Mouse (Mus musculus): ENCODE measurements around the gene Slc25a12. TPM values are rescaled to one million over a fixed set of nuclear protein-coding genes. Genes with fewer than 3 reads are reported as not detected.

Slc25a12 gene
- polyA plus RNA-seq, 1 experiment: 52.2 TPM

DNA sequence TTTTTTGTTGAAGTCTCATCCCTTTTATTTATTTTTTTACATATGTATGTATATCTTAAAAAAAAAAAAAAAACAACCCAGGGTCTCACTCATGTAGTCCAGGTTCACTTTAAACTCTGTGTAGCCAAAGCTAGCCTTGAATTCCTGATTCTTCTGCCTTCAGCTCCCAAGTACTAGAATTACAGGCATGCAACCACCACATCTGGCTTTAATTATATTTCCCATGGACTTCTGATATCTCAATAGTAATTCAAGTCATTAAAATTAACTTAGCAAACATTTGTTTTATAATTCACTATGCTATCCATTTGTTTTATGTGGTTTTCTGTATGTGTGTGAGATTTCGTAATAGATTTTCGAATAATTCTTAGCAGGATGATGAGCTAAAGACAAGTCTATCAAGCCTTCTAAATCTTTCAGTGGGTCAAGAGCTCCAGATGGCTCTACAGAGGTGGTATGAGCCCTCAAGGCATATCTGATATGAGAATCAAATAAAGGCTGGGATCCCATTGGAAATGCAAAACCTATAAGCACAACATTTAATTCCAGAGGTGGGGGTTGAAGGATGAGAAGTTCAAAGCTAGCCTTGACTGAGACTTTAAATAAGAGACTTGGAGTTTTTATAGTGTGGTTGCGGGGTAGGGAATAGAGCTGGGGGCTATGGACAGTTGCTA lies 51.3 kb downstream of the Slc25a12 start:
- WGBS: 97% methylated on average over 3 of the region's 3 CpGs
- Histone ChIP-seq H3K4me1 (replicated peaks; ENCODE audit: control insufficient read depth, insufficient read depth, low read length) (no peaks in the 10 kb centered on the region), H3K4me3 (ENCODE audit: control insufficient read depth, insufficient read depth, low read length) (no peak overlapping the region), H3K27ac (ENCODE audit: control insufficient read depth, insufficient read depth, low read length) (no peak overlapping the region), H3K36me3 (ENCODE audit: control insufficient read depth, insufficient read depth, low read length) (peaks cover 44% of the 10 kb centered on the region), H3K27me3 (ENCODE audit: control insufficient read depth, insufficient read depth, low read length) (no peaks in the 10 kb centered on the region)
- DNase-seq: no peak
- TF ChIP-seq POLR2A (IDR thresholded peaks at IDR 0.05; ENCODE audit: control insufficient read depth, extremely low read depth, insufficient read depth, low read length, poor library complexity) (no peak), CTCF (IDR thresholded peaks at IDR 0.05; ENCODE audit: borderline replicate concordance, control insufficient read depth, extremely low read depth, insufficient read depth, low read length, poor library complexity) (no peak)

DNA sequence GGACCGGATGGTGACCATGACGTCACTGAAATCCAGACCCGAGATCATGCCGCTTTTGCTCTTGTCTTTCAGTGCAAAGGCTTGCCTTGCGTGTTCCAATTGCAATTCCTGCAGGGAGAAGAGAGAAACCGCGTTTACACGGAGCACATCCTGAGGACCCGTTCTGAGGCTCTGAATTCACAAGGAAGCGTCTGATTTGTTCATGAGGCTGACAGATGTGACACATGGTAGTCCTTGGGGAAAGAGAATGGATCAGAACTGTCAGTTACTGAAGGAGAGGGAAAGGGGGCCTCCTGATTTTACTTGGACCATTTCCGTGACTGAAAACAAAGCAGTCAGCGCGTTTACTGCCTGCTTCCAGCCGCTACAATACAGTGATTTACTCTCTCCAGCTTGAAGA lies 52.5 kb downstream of the Slc25a12 start:
- H3K4me1 ChIP-seq (replicated peaks; ENCODE audit: control insufficient read depth, insufficient read depth, low read length): no peaks in the 10 kb centered on the region
- H3K27ac ChIP-seq (ENCODE audit: control insufficient read depth, insufficient read depth, low read length): no peak overlapping the region
- no peak for DNase-seq
- WGBS: 96% methylated on average over 14 of the region's 14 CpGs
- H3K36me3 ChIP-seq (ENCODE audit: control insufficient read depth, insufficient read depth, low read length): peaks cover 47% of the 10 kb centered on the region
- H3K27me3 ChIP-seq (ENCODE audit: control insufficient read depth, insufficient read depth, low read length): no peaks in the 10 kb centered on the region
- no peak overlapping the region for H3K4me3 ChIP-seq (ENCODE audit: control insufficient read depth, insufficient read depth, low read length)
- TF ChIP-seq POLR2A (IDR thresholded peaks at IDR 0.05; ENCODE audit: control insufficient read depth, extremely low read depth, insufficient read depth, low read length, poor library complexity): no peak
- no peak for TF ChIP-seq CTCF (IDR thresholded peaks at IDR 0.05; ENCODE audit: borderline replicate concordance, control insufficient read depth, extremely low read depth, insufficient read depth, low read length, poor library complexity)

DNA sequence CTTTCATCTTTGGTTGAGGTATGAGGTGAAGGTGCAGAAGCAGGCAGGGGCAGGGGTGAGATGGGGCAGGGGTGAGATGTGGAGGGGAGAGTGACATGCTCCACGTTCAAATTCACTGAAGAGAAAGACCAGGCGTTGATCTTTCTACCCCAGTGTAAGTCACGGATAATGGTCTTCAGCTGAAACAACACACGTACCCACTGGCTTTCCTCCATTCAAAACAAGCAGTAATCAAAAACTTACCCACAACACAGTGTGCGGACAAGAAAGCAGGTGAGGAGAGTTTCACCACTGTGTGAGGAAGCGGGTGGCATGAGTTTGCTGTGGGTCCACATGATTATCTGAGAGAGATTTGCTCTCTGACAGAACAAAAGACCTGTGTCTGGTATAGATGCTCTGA lies 53.5 kb downstream of the Slc25a12 start:
- Histone ChIP-seq H3K36me3 (ENCODE audit: control insufficient read depth, insufficient read depth, low read length) (peaks cover 50% of the 10 kb centered on the region), H3K4me1 (replicated peaks; ENCODE audit: control insufficient read depth, insufficient read depth, low read length) (no peaks in the 10 kb centered on the region), H3K27me3 (ENCODE audit: control insufficient read depth, insufficient read depth, low read length) (no peaks in the 10 kb centered on the region), H3K4me3 (ENCODE audit: control insufficient read depth, insufficient read depth, low read length) (no peak overlapping the region), H3K27ac (ENCODE audit: control insufficient read depth, insufficient read depth, low read length) (no peak overlapping the region)
- no peak for DNase-seq
- TF ChIP-seq CTCF (IDR thresholded peaks at IDR 0.05; ENCODE audit: borderline replicate concordance, control insufficient read depth, extremely low read depth, insufficient read depth, low read length, poor library complexity): no peak
- TF ChIP-seq POLR2A (IDR thresholded peaks at IDR 0.05; ENCODE audit: control insufficient read depth, extremely low read depth, insufficient read depth, low read length, poor library complexity): no peak
- 92% methylated on average over 6 of the region's 6 CpGs for WGBS

DNA sequence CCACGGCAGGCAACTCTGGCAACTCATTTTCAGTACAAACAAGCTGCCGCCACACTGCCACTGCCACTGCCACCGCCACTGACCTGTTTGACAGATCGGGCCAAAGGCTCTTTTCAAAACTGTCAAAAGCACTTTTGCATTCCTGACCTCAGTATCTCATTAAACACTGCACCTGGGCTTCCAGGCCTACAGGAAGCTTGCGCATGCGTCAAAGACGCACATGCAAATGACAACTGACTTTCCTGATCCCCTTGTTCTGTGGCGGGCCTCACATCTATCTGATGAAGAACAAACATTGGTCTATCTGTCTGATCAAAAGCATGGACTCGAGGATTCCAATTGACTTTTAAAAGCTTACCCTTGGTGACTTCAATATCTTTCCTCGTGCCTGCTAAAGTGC lies 55.5 kb downstream of the Slc25a12 start:
- Histone ChIP-seq H3K27me3 (ENCODE audit: control insufficient read depth, insufficient read depth, low read length) (no peaks in the 10 kb centered on the region), H3K4me3 (ENCODE audit: control insufficient read depth, insufficient read depth, low read length) (no peak overlapping the region), H3K27ac (ENCODE audit: control insufficient read depth, insufficient read depth, low read length) (no peak overlapping the region), H3K36me3 (ENCODE audit: control insufficient read depth, insufficient read depth, low read length) (peaks cover 45% of the 10 kb centered on the region), H3K4me1 (replicated peaks; ENCODE audit: control insufficient read depth, insufficient read depth, low read length) (no peaks in the 10 kb centered on the region)
- no peak for DNase-seq
- WGBS: 85% methylated on average over 10 of the region's 10 CpGs
- TF ChIP-seq CTCF (IDR thresholded peaks at IDR 0.05; ENCODE audit: borderline replicate concordance, control insufficient read depth, extremely low read depth, insufficient read depth, low read length, poor library complexity) (no peak), POLR2A (IDR thresholded peaks at IDR 0.05; ENCODE audit: control insufficient read depth, extremely low read depth, insufficient read depth, low read length, poor library complexity) (no peak)

DNA sequence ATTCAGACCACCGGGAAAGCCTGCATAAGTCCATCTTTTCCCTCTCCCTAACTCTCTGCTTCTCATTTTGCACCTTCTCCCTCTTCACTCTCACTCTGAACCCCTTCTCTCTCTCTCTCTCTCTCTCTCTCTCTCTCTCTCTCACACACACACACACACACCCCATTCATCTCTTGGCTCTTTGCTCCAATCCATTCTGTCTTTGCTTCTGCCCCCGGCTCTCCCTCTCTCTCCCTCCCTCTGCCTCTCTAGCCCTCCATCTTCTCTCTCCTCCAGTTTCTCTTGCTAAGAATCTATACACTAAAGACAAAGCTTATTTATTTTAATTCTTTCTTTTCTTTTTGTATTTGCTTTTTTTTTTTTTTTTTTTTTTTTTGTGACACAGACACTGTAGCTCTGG lies 57.8 kb downstream of the Slc25a12 start:
- no peak overlapping the region for H3K27ac ChIP-seq (ENCODE audit: control insufficient read depth, insufficient read depth, low read length)
- H3K4me3 ChIP-seq (ENCODE audit: control insufficient read depth, insufficient read depth, low read length): no peak overlapping the region
- no peak for DNase-seq
- H3K27me3 ChIP-seq (ENCODE audit: control insufficient read depth, insufficient read depth, low read length): no peaks in the 10 kb centered on the region
- 89% methylated on average over 2 of the region's 2 CpGs for WGBS
- peaks cover 52% of the 10 kb centered on the region for H3K36me3 ChIP-seq (ENCODE audit: control insufficient read depth, insufficient read depth, low read length)
- TF ChIP-seq POLR2A (IDR thresholded peaks at IDR 0.05; ENCODE audit: control insufficient read depth, extremely low read depth, insufficient read depth, low read length, poor library complexity) (no peak), CTCF (IDR thresholded peaks at IDR 0.05; ENCODE audit: borderline replicate concordance, control insufficient read depth, extremely low read depth, insufficient read depth, low read length, poor library complexity) (no peak)
- 0 out of 2 replicates have a peak, but pooled peaks cover 3% of the 10 kb centered on the region for H3K4me1 ChIP-seq (replicated peaks; ENCODE audit: control insufficient read depth, insufficient read depth, low read length)

DNA sequence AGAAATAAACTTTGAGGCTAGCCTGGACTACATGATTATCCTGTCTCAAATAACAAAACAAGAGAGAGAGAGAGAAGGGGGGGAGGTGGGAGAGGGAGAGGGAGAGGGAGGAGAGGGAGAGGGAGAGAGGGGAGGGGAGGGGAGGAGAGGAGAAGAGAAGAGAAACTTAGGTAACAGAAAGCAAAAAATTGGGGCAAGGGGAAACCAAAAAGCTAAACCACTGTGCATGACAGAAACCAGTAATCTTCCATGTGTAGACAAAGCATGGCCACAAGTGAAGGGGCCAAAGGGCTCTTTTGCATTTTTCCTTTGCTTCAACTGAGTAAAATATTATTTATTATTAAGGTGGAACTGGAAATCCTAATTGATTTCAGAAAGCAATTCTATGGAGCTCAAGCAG lies 61.2 kb downstream of the Slc25a12 start:
- H3K36me3 ChIP-seq (ENCODE audit: control insufficient read depth, insufficient read depth, low read length): peaks cover 26% of the 10 kb centered on the region
- no peak overlapping the region for H3K4me3 ChIP-seq (ENCODE audit: control insufficient read depth, insufficient read depth, low read length)
- no peak overlapping the region for H3K27ac ChIP-seq (ENCODE audit: control insufficient read depth, insufficient read depth, low read length)
- DNase-seq: no peak
- no peaks in the 10 kb centered on the region for H3K27me3 ChIP-seq (ENCODE audit: control insufficient read depth, insufficient read depth, low read length)
- no peak for TF ChIP-seq CTCF (IDR thresholded peaks at IDR 0.05; ENCODE audit: borderline replicate concordance, control insufficient read depth, extremely low read depth, insufficient read depth, low read length, poor library complexity)
- H3K4me1 ChIP-seq (replicated peaks; ENCODE audit: control insufficient read depth, insufficient read depth, low read length): 0 out of 2 replicates have a peak, but pooled peaks cover 3% of the 10 kb centered on the region

DNA sequence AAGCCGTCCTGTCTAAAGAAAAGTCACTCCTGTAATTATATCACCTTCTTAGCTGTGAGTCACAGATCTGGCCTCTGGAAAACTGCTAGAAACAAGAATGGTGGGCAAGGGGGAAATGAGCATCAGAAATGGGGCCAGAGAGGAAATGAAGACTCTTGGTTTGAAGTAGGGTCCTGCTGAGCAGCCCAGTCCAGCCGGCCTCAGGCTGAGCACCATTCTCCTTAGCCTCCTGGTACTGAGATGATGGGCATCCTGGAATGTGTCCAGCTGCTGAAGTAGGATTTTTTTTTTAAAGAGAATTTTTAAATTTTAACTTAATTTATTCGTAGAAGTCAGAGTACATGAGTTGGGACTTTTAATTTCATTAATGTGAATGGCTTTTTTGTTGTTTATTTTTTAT lies 62.7 kb downstream of the Slc25a12 start:
- no peak for DNase-seq

More for the DNA sequence above, 62.7 kb downstream of the Slc25a12 start:
- peaks cover 17% of the 10 kb centered on the region for H3K36me3 ChIP-seq (ENCODE audit: control insufficient read depth, insufficient read depth, low read length)
- no peaks in the 10 kb centered on the region for H3K27me3 ChIP-seq (ENCODE audit: control insufficient read depth, insufficient read depth, low read length)
- H3K4me1 ChIP-seq (replicated peaks; ENCODE audit: control insufficient read depth, insufficient read depth, low read length): 0 out of 2 replicates have a peak, but pooled peaks cover 3% of the 10 kb centered on the region
- no peak overlapping the region for H3K4me3 ChIP-seq (ENCODE audit: control insufficient read depth, insufficient read depth, low read length)
- WGBS: 84% methylated on average over 3 of the region's 3 CpGs
- no peak overlapping the region for H3K27ac ChIP-seq (ENCODE audit: control insufficient read depth, insufficient read depth, low read length)
- TF ChIP-seq CTCF (IDR thresholded peaks at IDR 0.05; ENCODE audit: borderline replicate concordance, control insufficient read depth, extremely low read depth, insufficient read depth, low read length, poor library complexity): no peak
- no peak for TF ChIP-seq POLR2A (IDR thresholded peaks at IDR 0.05; ENCODE audit: control insufficient read depth, extremely low read depth, insufficient read depth, low read length, poor library complexity)

All from thymus, adult 2 months (tissue).